Mouse (Mus musculus) lung, embryonic 14.5 days (tissue): Measurements from ENCODE around the gene Qrfp. TPM values are rescaled to one million over a fixed set of nuclear protein-coding genes. Genes with fewer than 3 reads are reported as not detected.

Experiments used
- ATAC-seq: fragments of 200-750 bp; cut with Nextera tagmentation; 2 replicates; pipeline ENCODE4 v1.8.0; 2017; ENCODE audit warnings: mild to moderate bottlenecking, moderate TSS enrichment, moderate library complexity; ENCODE audit not compliant: insufficient read depth
- DNase-seq: peaks from one replicate; pipeline ENCODE4 v3.0.0-alpha.2; 2015
- H3K27ac ChIP-seq: fragments of 300-500 bp; sonication (generic); 2 replicates; pipeline ENCODE4 v1.5.1; 2014; ENCODE audit warnings: low read depth, mild to moderate bottlenecking, moderate library complexity
- H3K27me3 ChIP-seq: fragments of 300-500 bp; sonication (generic); 2 replicates; pipeline ENCODE4 v1.6.1; 2014; ENCODE audit warnings: low read length, control low read depth; ENCODE audit not compliant: insufficient read depth
- H3K36me3 ChIP-seq: fragments of 300-500 bp; sonication (generic); 2 replicates; pipeline ENCODE4 v1.6.1; 2014; ENCODE audit warnings: control low read depth; ENCODE audit not compliant: insufficient read depth
- H3K4me1 ChIP-seq: fragments of 300-500 bp; sonication (generic); 2 replicates; pipeline ENCODE4 v1.6.1; 2014; ENCODE audit warnings: antibody characterized with exemption, control low read depth; ENCODE audit not compliant: insufficient read depth
- H3K4me2 ChIP-seq: fragments of 300-500 bp; sonication (generic); 2 replicates; pipeline ENCODE4 v1.6.1; 2014; ENCODE audit warnings: mild to moderate bottlenecking
- H3K4me3 ChIP-seq: fragments of 300-500 bp; sonication (generic); 2 replicates; pipeline ENCODE4 v1.5.1; 2014; ENCODE audit warnings: low read depth, low read length
- H3K9ac ChIP-seq: fragments of 300-500 bp; sonication (generic); 2 replicates; pipeline ENCODE4 v1.6.1; 2014
- H3K9me3 ChIP-seq: fragments of 300-500 bp; sonication (generic); 2 replicates; pipeline ENCODE4 v1.6.1; 2016; ENCODE audit warnings: low read depth, low read length, control low read depth
- CTCF ChIP-seq: IDR thresholded peaks from 2 replicates; pipeline ENCODE4 v1.5.1; 2016; ENCODE audit warnings: antibody characterized with exemption, low read depth
- WGBS: fragments of 180-500 bp; shearing (Covaris S2); extraction: QIAGEN DNeasy Blood & Tissue Kit; methylation state at CpG from one replicate; pipeline ENCODE4 v1.1.7; 2014; 5-methylcytosine and 5-hydroxymethylcytosine counted together
- polyA plus RNA-seq: library from polyadenylated mRNA; unstranded; fragments of >200 nt; fragmentation: Nextera tagmentation; extraction: Ambion mirVana; gene quantifications from 2 replicates; pipeline ENCODE4 v1.2.1, GENCODE M21; 2014

Gene Qrfp
- polyA plus RNA-seq, result 0.12 TPM in 1 of 2 replicates, not detected in the other

- DNase-seq (no peak), ATAC-seq (no peak)
- Histone ChIP-seq H3K9ac (no peak within 1 kb of the TSS), H3K27me3 (no peaks in the 10 kb centered on the region), H3K4me1 (no peaks in the 10 kb centered on the region), H3K36me3 (0 out of 2 replicates have a peak, but pooled peaks cover 5% of the 10 kb centered on the region), H3K4me2 (no peak within 1 kb of the TSS), H3K4me3 (no peak within 1 kb of the TSS), H3K27ac (no peak within 1 kb of the TSS), H3K9me3 (no peaks in the 10 kb centered on the region)
- no peak for TF ChIP-seq CTCF
- WGBS, result 57% methylated on average over 12 of the region's 12 CpGs
These were observed at the start of gene Qrfp for GRCm38 (mm10) chr2:31810444-31810843. Qrfp (minus strand) TSS chr2:31810580.

- 26% methylated on average over 12 of the region's 12 CpGs for WGBS
- no peak overlapping the region for H3K4me3 ChIP-seq
- no peaks in the 10 kb centered on the region for H3K9me3 ChIP-seq
- no peak overlapping the region for H3K4me2 ChIP-seq
- no peaks in the 10 kb centered on the region for H3K36me3 ChIP-seq
- no peaks in the 10 kb centered on the region; the same call in 1 of the 2 replicates for H3K4me1 ChIP-seq
- no peak overlapping the region for H3K9ac ChIP-seq
- H3K27ac ChIP-seq, result no peak overlapping the region
- 0 out of 2 replicates have a peak, but pooled peaks have one; percentile 1 for TF ChIP-seq CTCF
- no peaks in the 10 kb centered on the region for H3K27me3 ChIP-seq
- DNase-seq (no peak), ATAC-seq (no peak)
These were observed 48.1 kb upstream of the Qrfp start for GRCm38 (mm10) chr2:31858500-31858899.

DNA sequence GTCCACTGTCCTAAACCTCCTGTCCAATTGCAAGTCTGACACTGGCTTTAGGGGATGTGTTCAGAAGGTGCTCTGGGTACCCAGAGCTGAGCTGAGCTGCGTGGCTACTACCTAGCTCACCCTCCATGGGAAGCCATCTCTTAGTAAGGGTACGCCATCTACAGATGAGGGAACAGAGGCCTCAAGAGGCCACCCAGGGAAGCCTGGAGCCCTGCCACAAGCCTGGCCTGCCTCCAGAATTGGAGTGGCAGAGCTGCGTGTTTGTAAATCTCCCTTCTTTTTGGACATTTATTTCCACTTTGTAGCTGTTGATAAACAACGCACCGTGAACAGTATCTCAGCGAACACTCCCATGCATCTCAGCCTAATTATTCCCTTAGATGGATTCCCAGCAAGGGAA is 46.8 kb upstream of the Qrfp start:
- Histone ChIP-seq H3K36me3 (no peaks in the 10 kb centered on the region), H3K4me2 (no peak overlapping the region), H3K27ac (no peak overlapping the region), H3K4me1 (no peaks in the 10 kb centered on the region; the same call in 1 of the 2 replicates), H3K9ac (no peak overlapping the region), H3K4me3 (no peak overlapping the region), H3K27me3 (no peaks in the 10 kb centered on the region), H3K9me3 (no peaks in the 10 kb centered on the region)
- TF ChIP-seq CTCF, result no peak
- DNase-seq (peak; percentile 80), ATAC-seq (peak; percentile 58; the same call in 1 of the 2 replicates)
- whole genome bisulfite sequencing, result 50% methylated on average over 6 of the region's 6 CpGs

DNA sequence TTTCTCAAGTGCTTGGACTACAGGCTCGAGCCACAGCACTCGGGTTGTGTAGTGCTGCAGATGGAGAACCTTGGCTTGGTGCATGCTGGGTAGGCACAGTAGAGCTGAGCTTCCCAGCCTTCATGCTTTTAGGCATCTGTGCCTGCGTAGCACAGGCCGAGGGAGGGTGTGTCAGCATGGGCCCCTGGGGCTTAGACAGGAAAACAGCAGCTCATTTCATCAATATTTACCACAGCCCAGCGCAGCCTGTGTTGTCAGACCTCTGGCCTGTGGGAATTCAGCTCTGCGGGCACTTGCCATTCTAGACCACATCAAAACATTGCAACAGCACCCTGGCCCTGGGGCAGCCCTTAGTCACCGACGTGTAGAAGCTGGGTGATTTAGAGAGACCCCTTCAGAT is 45.6 kb upstream of the Qrfp start:
- H3K4me2 ChIP-seq, result no peak overlapping the region
- no peaks in the 10 kb centered on the region; the same call in 1 of the 2 replicates for H3K4me1 ChIP-seq
- H3K27ac ChIP-seq, result no peak overlapping the region
- ATAC-seq (no peak), DNase-seq (no peak)
- 73% methylated on average over 8 of the region's 8 CpGs for WGBS
- no peak for TF ChIP-seq CTCF
- H3K4me3 ChIP-seq, result no peak overlapping the region
- no peaks in the 10 kb centered on the region for H3K27me3 ChIP-seq
- no peaks in the 10 kb centered on the region for H3K36me3 ChIP-seq
- H3K9me3 ChIP-seq, result no peaks in the 10 kb centered on the region
- no peak overlapping the region for H3K9ac ChIP-seq

DNA sequence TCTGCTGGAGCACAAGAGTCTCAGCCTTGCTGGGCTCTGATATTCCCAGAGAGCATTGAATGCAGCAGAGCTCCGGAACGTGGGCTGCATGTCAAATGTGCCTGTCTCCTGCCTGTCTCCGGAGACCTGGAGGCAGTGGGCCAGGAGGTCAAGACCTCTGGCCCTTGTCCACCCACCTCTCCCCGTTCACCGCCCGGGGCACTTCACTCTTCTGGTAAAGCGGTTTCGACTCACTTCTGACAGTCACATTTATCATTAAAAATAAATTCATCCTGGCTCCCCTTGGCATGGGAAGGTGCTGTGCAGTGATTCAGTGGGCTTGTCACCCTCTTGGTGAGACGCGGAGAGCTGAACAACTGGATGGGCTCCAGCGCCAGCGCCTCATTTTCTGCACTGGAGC is 39.8 kb upstream of the Qrfp start:
- Histone ChIP-seq H3K27me3 (peaks cover 28% of the 10 kb centered on the region), H3K27ac (no peak overlapping the region), H3K9ac (no peak overlapping the region), H3K36me3 (no peaks in the 10 kb centered on the region), H3K4me1 (0 out of 2 replicates have a peak, but pooled peaks cover 3% of the 10 kb centered on the region), H3K4me2 (no peak overlapping the region), H3K9me3 (no peaks in the 10 kb centered on the region), H3K4me3 (no peak overlapping the region)
- 24% methylated on average over 12 of the region's 12 CpGs for WGBS
- no peak for TF ChIP-seq CTCF
- ATAC-seq (no peak), DNase-seq (no peak)

- ATAC-seq (0 out of 2 replicates have a peak, but pooled peaks have one; percentile 25), DNase-seq (peak; percentile 52)
- Histone ChIP-seq H3K27me3 (peaks cover 48% of the 10 kb centered on the region), H3K9me3 (no peaks in the 10 kb centered on the region), H3K9ac (no peak overlapping the region), H3K4me1 (0 out of 2 replicates have a peak, but pooled peaks cover 3% of the 10 kb centered on the region), H3K4me3 (no peak overlapping the region), H3K27ac (no peak overlapping the region), H3K36me3 (no peaks in the 10 kb centered on the region), H3K4me2 (no peak overlapping the region)
- TF ChIP-seq CTCF, result peak; percentile 71
- WGBS, result 13% methylated on average over 6 of the region's 6 CpGs
These were observed 37.5 kb upstream of the Qrfp start for GRCm38 (mm10) chr2:31847908-31848307.

GRCm38 (mm10) chr2:31846692-31847660 is 36.6 kb upstream of the Qrfp start:
- peak overlapping the region; percentile 50; the same call in 1 of the 2 replicates for H3K9ac ChIP-seq
- H3K36me3 ChIP-seq, result no peaks in the 10 kb centered on the region
- WGBS, result 2% methylated on average over 35 of the region's 35 CpGs
- ATAC-seq (no peak), DNase-seq (no peak)
- no peak overlapping the region for H3K27ac ChIP-seq
- 0 out of 2 replicates have a peak, but pooled peaks cover 3% of the 10 kb centered on the region for H3K4me1 ChIP-seq
- no peaks in the 10 kb centered on the region for H3K9me3 ChIP-seq
- H3K4me3 ChIP-seq, result peak overlapping the region; percentile 51
- no peak for TF ChIP-seq CTCF
- H3K4me2 ChIP-seq, result peak overlapping the region; percentile 96
- peaks cover 48% of the 10 kb centered on the region for H3K27me3 ChIP-seq
